Mouse (Mus musculus) limb, embryonic 12.5 days (tissue): ENCODE results near the gene Cdh8. TPM values are rescaled to one million over a fixed set of nuclear protein-coding genes. Genes with fewer than 3 reads are reported as not detected.

Experiments
- ATAC-seq: fragments of 200-750 bp; cut with Nextera tagmentation; 2 replicates; pipeline ENCODE4 v1.8.0; 2017; ENCODE audit warnings: low read depth, moderate TSS enrichment; ENCODE audit not compliant: insufficient number of reproducible peaks, insufficient read depth, low FRiP score, low TSS enrichment
- H3K27ac ChIP-seq: fragments of 300-500 bp; sonication (generic); 2 replicates; pipeline ENCODE4 v1.5.1; 2016; ENCODE audit warnings: mild to moderate bottlenecking, moderate library complexity
- H3K27me3 ChIP-seq: fragments of 300-500 bp; sonication (generic); 2 replicates; pipeline ENCODE4 v1.6.1; 2016; ENCODE audit warnings: mild to moderate bottlenecking, moderate library complexity
- H3K36me3 ChIP-seq: fragments of 300-500 bp; sonication (generic); 2 replicates; pipeline ENCODE4 v1.6.1; 2016; ENCODE audit warnings: mild to moderate bottlenecking, moderate library complexity
- H3K4me1 ChIP-seq: fragments of 300-500 bp; sonication (generic); replicated peaks from 2 replicates; pipeline ENCODE4 v1.6.1; 2016
- H3K4me2 ChIP-seq: fragments of 300-500 bp; sonication (generic); 2 replicates; pipeline ENCODE4 v1.6.1; 2016; ENCODE audit warnings: mild to moderate bottlenecking, moderate library complexity
- H3K4me3 ChIP-seq: fragments of 300-500 bp; sonication (generic); replicated peaks from 2 replicates; pipeline ENCODE4 v1.5.1; 2016; ENCODE audit warnings: mild to moderate bottlenecking
- H3K9ac ChIP-seq: fragments of 300-500 bp; sonication (generic); replicated peaks from 2 replicates; pipeline ENCODE4 v1.6.1; 2016; ENCODE audit warnings: mild to moderate bottlenecking, moderate library complexity
- H3K9me3 ChIP-seq: fragments of 300-500 bp; sonication (generic); 2 replicates; pipeline ENCODE4 v1.6.1; 2016; ENCODE audit warnings: mild to moderate bottlenecking, moderate library complexity
- WGBS: fragments of 180-500 bp; shearing (Covaris S2); methylation state at CpG from one replicate; pipeline ENCODE4 v1.1.7; 2016; 5-methylcytosine and 5-hydroxymethylcytosine counted together
- polyA plus RNA-seq: library from polyadenylated mRNA; unstranded; fragments of >200 nt; fragmentation: Nextera tagmentation; extraction: Ambion mirVana; gene quantifications from 2 replicates; pipeline ENCODE4 v1.2.1, GENCODE M21; 2016

The Cdh8 gene
- polyA plus RNA-seq, 1 experiment from 2014 or later, result 3.2 TPM

DNA sequence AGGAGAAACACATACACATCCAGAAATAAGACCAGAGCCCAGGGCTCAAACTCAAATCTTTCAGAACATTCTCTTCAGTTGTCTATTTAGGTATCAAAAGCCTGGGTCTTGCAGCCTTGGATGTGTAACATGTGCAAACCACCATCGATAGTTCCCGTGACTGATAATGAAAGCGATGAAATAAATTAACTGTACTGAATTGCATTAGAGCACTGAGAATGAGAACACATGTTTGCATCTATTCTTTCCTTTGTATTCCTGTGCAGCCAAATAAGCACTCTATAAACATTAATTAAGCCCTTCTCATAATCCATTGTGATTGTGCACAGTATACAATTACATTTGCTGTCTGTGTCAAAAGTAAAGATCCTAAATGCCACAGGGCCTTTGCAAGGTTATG is 47.1 kb downstream of the Cdh8 start:
- Histone ChIP-seq H3K9ac (no peak overlapping the region), H3K9me3 (no peaks in the 10 kb centered on the region), H3K27me3 (no peaks in the 10 kb centered on the region), H3K4me3 (no peak overlapping the region), H3K36me3 (no peaks in the 10 kb centered on the region), H3K4me2 (no peak overlapping the region), H3K4me1 (no peaks in the 10 kb centered on the region), H3K27ac (no peak overlapping the region)
- WGBS, result 96% methylated on average over 3 of the region's 3 CpGs
- no peak for ATAC-seq

DNA sequence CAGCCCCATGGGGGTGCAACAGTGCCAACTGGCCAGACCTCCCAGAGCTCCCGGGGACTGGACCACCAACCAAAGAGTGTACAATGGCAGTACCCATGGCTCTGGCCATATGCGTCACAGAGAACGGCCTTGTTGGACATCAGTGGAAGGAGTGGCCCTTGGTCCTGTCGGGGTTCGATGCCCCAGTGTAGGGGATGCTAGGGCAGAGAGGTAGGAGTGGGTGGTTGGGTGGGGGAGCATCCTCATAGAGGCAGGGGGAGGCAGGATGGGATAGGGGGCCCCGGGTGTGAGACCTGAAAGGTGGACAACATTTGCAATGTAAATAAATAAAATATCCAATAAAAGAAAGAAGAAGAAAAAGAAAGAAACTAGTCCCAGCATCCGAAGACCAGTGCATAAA is 47.8 kb downstream of the Cdh8 start:
- no peak overlapping the region for H3K4me2 ChIP-seq
- WGBS, result 90% methylated on average over 7 of the region's 7 CpGs
- H3K36me3 ChIP-seq, result no peaks in the 10 kb centered on the region
- H3K27me3 ChIP-seq, result no peaks in the 10 kb centered on the region
- ATAC-seq, result no peak
- no peak overlapping the region for H3K9ac ChIP-seq
- H3K4me3 ChIP-seq, result no peak overlapping the region
- no peaks in the 10 kb centered on the region for H3K9me3 ChIP-seq
- no peaks in the 10 kb centered on the region for H3K4me1 ChIP-seq
- no peak overlapping the region for H3K27ac ChIP-seq

DNA sequence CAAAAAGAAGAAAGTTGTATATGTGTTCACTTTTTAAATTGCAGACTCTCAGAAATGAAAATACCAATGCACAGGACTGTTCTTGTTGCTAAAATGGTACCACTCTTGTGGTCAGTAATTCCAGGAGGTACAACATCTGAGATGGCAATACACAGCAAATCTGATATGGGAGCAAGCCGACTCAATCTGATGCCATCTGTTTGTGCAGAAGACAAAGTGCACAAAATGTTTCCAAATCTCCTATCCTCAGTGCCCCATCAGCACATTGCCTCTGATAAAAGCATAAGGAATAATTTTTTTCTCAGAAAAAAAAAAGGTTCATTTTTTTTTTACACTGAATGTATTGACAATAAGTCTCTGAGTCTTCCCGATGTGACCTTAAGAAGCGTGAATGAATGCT is 62.3 kb downstream of the Cdh8 start:
- Histone ChIP-seq H3K9ac (no peak overlapping the region), H3K27ac (no peak overlapping the region), H3K36me3 (no peaks in the 10 kb centered on the region), H3K9me3 (no peaks in the 10 kb centered on the region), H3K4me2 (no peak overlapping the region), H3K4me1 (no peaks in the 10 kb centered on the region), H3K4me3 (no peak overlapping the region), H3K27me3 (no peaks in the 10 kb centered on the region)
- WGBS, result 82% methylated on average over 3 of the region's 3 CpGs
- ATAC-seq, result no peak

DNA sequence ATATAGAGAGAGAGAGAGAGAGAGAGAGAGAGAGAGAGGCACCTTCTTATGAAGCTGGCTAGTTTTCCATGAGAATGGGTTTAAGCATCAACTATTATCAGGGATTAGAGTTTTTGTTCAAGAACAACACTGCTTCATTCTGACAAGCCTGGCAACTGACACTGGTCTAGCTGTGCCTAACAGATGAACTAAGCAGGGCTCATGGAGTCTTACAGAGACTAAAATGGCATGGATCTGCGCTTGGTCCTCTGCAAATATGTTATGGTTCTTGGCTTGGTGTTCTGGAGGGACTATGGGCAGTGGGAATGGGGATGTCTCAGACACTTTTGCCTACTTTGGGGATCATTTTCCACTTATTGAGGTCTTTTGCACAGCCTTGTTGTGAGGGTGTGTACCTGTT is 63.0 kb downstream of the Cdh8 start:
- H3K4me1 ChIP-seq, result no peaks in the 10 kb centered on the region
- no peak overlapping the region for H3K4me3 ChIP-seq
- H3K36me3 ChIP-seq, result no peaks in the 10 kb centered on the region
- H3K27me3 ChIP-seq, result no peaks in the 10 kb centered on the region
- no peaks in the 10 kb centered on the region for H3K9me3 ChIP-seq
- H3K4me2 ChIP-seq, result no peak overlapping the region
- no peak overlapping the region for H3K9ac ChIP-seq
- no peak for ATAC-seq
- no peak overlapping the region for H3K27ac ChIP-seq
- 81% methylated on average over 1 of the region's 1 CpGs for WGBS

DNA sequence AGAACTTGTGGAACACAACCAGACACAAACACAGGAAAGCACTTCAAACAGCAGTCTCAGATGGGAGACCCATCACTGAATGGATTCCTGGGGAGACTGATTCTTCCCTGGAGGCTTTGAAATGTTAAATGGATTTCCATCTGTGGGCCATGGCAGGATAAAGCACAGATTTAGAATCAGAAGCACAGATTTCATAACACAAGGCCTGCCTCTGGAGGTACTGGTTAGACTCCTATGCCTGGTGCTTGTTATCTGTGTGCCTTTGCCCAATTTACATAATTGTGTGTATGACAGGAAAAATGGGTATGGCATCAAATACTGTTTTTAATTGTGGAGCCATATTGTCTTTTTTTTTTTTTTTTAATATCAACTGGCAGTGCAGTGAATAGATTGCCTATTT is 66.8 kb downstream of the Cdh8 start:
- Histone ChIP-seq H3K4me3 (no peak overlapping the region), H3K27me3 (no peaks in the 10 kb centered on the region), H3K27ac (no peak overlapping the region), H3K4me2 (no peak overlapping the region), H3K9ac (no peak overlapping the region), H3K9me3 (no peaks in the 10 kb centered on the region), H3K36me3 (no peaks in the 10 kb centered on the region), H3K4me1 (no peaks in the 10 kb centered on the region)
- no peak for ATAC-seq

DNA sequence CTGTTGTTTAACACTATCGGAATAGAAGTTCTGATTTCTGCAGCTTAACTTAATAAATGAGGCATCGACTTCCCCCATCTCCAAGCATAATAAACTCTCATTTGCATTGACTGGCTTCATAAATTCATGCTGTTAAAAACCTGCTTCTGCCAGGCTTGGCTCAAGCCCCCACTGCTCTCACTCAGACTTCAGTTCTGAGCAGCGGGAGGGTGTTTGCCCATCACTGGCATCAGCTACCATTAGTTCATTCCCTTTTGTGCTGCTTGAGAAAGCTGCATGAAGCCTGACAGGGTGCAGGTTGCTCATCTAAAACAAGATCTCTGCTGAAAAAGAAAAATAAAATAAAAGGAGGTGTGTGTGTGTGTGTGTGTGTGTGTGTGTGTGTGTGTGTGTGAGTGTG is 67.7 kb downstream of the Cdh8 start:
- 71% methylated on average over 3 of the region's 3 CpGs for WGBS
- Histone ChIP-seq H3K4me3 (no peak overlapping the region), H3K4me1 (no peaks in the 10 kb centered on the region), H3K4me2 (no peak overlapping the region), H3K9me3 (no peaks in the 10 kb centered on the region), H3K36me3 (no peaks in the 10 kb centered on the region), H3K27me3 (no peaks in the 10 kb centered on the region), H3K27ac (no peak overlapping the region), H3K9ac (no peak overlapping the region)
- ATAC-seq, result no peak

DNA sequence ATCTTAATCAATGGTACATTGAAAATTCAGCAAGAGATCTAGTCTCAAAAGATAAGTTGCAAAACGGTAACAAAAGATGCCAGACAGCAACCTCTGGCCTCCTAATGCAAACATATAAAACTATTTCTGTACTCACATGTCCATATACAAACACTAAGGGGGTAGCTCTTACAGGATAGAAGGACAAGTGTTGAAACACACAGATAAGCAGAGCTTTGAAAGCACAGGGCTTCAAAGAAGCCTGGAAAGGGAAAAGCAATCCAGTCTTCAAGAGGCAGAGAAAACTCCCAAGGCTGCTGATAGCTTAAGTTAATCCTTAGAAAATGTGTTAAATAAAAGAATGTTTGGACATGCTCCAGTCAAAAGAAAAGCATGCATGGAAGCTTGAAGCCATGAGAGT is 77.0 kb downstream of the Cdh8 start:
- H3K27ac ChIP-seq, result no peak overlapping the region
- H3K27me3 ChIP-seq, result no peaks in the 10 kb centered on the region
- no peak for ATAC-seq
- no peak overlapping the region for H3K4me3 ChIP-seq
- H3K36me3 ChIP-seq, result no peaks in the 10 kb centered on the region
- H3K9ac ChIP-seq, result no peak overlapping the region
- H3K4me2 ChIP-seq, result no peak overlapping the region
- H3K4me1 ChIP-seq, result no peaks in the 10 kb centered on the region
- H3K9me3 ChIP-seq, result no peaks in the 10 kb centered on the region
- WGBS, result 84% methylated on average over 1 of the region's 1 CpGs

DNA sequence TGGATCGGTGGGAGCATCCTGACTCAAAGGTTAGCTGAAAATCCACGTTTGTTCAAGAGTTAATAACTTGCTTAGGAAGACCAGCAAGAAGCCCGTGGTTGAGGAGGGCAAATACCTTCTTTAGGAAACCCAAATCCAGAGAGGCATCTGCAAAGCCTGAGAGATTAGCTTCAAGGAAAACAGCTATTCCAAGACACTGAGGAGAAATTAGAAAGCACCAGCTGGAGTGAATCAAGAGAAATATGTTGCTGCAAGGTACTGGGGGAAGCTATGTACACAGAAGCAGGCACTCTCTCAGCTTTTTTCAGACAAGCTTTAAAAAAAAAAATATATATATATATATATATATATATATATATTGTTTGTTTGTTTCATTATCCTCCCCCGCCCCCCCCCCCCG is 88.7 kb downstream of the Cdh8 start:
- Histone ChIP-seq H3K4me2 (no peak overlapping the region), H3K9me3 (no peaks in the 10 kb centered on the region), H3K27me3 (no peaks in the 10 kb centered on the region), H3K9ac (no peak overlapping the region), H3K36me3 (no peaks in the 10 kb centered on the region), H3K4me3 (no peak overlapping the region), H3K27ac (no peak overlapping the region), H3K4me1 (no peaks in the 10 kb centered on the region)
- 77% methylated on average over 5 of the region's 5 CpGs for WGBS
- no peak for ATAC-seq

DNA sequence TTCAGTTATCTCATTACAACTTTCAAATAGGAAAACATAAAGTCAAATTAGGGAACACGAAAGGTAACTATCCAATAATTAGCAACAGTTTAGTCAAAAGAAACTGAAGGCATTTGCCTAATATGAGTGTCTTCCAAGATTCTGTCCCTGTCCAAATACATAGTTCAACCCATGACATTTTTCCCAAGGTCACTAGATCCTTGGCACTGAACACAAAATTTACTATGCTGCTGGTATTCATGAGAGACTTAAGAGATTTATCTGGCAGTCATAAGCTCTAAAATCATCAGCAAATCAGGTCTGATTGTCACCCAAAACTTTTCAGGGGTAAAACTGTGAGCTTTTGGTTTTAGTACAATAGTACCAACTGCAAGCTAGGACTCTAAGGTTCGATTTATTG is 101.7 kb downstream of the Cdh8 start:
- Histone ChIP-seq H3K36me3 (no peaks in the 10 kb centered on the region), H3K4me2 (no peak overlapping the region), H3K4me1 (no peaks in the 10 kb centered on the region), H3K27me3 (no peaks in the 10 kb centered on the region), H3K9me3 (no peaks in the 10 kb centered on the region), H3K27ac (no peak overlapping the region), H3K9ac (no peak overlapping the region), H3K4me3 (no peak overlapping the region)
- 87% methylated on average over 2 of the region's 2 CpGs for WGBS
- no peak for ATAC-seq

DNA sequence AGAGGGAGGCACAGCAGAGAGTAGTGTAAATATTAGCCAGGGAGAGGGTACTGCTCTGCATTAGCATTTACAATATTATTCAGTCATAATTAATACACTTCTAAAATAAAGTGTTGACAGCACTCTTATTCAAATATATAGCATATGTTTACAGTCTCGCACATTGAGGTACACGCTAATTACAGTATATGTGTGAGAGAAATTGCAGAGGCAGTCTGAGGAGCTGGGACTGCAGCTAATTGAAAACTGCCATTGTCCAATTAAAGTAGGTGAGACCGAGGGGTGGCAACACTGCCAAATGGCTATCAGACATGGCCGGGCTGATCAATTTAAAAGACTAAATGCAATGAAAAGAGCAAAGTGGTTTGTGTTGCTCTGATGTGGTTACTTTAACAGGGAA is 112.1 kb downstream of the Cdh8 start:
- ATAC-seq, result no peak
- no peaks in the 10 kb centered on the region for H3K4me1 ChIP-seq

DNA sequence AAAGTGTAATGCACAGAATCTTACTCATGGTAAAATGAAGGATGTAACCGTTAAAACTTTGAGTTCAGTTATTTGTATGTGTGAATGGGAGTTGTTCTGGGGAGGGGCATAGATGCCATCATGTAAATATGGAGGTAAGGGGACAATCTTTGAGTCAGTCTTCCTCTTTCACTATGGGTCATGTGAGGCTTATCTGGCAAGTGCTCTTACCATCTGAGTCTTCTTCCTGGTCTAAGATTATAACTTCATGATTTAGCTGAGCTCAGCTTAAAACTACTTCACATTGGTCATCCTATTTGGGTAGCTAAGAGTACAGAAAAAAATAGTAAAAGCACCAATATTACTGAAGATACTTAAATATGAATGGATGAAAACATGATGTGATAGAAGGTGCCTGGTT is 126.1 kb downstream of the Cdh8 start:
- H3K4me3 ChIP-seq, result no peak overlapping the region
- H3K9ac ChIP-seq, result no peak overlapping the region
- no peaks in the 10 kb centered on the region for H3K27me3 ChIP-seq
- no peak for ATAC-seq
- H3K4me2 ChIP-seq, result no peak overlapping the region
- no peaks in the 10 kb centered on the region for H3K4me1 ChIP-seq
- no peaks in the 10 kb centered on the region for H3K9me3 ChIP-seq
- H3K36me3 ChIP-seq, result no peaks in the 10 kb centered on the region
- 93% methylated on average over 1 of the region's 1 CpGs for WGBS
- no peak overlapping the region for H3K27ac ChIP-seq

More for the DNA sequence above, 112.1 kb downstream of the Cdh8 start:
- Histone ChIP-seq H3K27me3 (no peaks in the 10 kb centered on the region), H3K27ac (no peak overlapping the region), H3K4me2 (no peak overlapping the region), H3K9me3 (no peaks in the 10 kb centered on the region), H3K4me3 (no peak overlapping the region), H3K9ac (no peak overlapping the region), H3K36me3 (no peaks in the 10 kb centered on the region)
- 41% methylated on average over 4 of the region's 4 CpGs for WGBS

DNA sequence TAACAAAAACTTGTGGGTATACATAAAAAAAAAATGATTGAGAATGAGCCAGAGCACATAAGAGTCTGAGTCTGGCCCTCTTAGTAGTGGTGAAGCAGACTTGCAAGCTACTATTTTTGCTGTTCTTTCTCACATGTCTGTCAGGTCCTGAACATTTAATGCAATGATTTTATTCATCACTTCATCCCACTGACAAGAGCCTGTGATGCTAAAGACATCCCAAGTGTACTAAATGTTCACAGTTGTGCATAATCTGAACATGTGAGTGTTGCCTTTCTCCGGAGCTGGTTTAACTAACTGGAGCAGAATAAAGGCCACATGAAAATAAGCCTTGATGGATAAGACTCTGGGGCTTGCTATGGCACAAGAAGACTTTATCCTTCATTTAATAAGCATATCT is 131.2 kb downstream of the Cdh8 start:
- Histone ChIP-seq H3K4me2 (no peak overlapping the region), H3K27ac (no peak overlapping the region), H3K9ac (no peak overlapping the region), H3K9me3 (no peaks in the 10 kb centered on the region), H3K4me3 (no peak overlapping the region), H3K36me3 (no peaks in the 10 kb centered on the region), H3K27me3 (no peaks in the 10 kb centered on the region), H3K4me1 (no peaks in the 10 kb centered on the region)
- ATAC-seq, result no peak
- WGBS, result 81% methylated on average over 1 of the region's 1 CpGs

DNA sequence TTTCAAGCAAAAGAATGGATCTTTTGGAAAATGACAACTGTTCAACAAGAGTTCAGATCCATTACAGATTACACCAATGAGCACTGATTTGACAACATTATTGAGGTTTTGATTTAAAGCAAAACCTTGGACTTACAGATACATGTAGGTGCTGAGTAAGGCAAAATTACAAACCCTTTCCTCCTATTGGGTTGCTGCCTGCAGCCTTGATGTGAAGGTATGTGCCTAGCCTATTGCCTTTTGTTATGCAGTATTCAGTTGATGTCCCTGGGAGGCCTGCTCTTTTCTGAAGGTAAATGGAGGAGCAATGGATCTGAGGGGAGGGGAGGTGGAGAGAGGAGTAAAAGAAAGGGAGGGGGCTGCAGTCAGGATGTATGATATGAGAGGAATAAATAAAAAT is 135.9 kb downstream of the Cdh8 start:
- no peak for ATAC-seq
- no peak overlapping the region for H3K4me3 ChIP-seq
- H3K4me2 ChIP-seq, result no peak overlapping the region
- H3K27ac ChIP-seq, result no peak overlapping the region
- no peak overlapping the region for H3K9ac ChIP-seq
- H3K36me3 ChIP-seq, result no peaks in the 10 kb centered on the region
- H3K9me3 ChIP-seq, result no peaks in the 10 kb centered on the region
- H3K27me3 ChIP-seq, result no peaks in the 10 kb centered on the region
- no peaks in the 10 kb centered on the region for H3K4me1 ChIP-seq
